Mouse (Mus musculus) adrenal gland, adult (tissue): Measurements from ENCODE around the gene Dcbld1.

Experiments used
- DNase-seq, 2 experiments: peaks; one replicate each; pipeline ENCODE4 v3.0.0; 2022 to 2023; ENCODE audit warnings: low spot score in 1 of 2; ENCODE audit not compliant: inconsistent age in 2 of 2

Gene Dcbld1

DNA sequence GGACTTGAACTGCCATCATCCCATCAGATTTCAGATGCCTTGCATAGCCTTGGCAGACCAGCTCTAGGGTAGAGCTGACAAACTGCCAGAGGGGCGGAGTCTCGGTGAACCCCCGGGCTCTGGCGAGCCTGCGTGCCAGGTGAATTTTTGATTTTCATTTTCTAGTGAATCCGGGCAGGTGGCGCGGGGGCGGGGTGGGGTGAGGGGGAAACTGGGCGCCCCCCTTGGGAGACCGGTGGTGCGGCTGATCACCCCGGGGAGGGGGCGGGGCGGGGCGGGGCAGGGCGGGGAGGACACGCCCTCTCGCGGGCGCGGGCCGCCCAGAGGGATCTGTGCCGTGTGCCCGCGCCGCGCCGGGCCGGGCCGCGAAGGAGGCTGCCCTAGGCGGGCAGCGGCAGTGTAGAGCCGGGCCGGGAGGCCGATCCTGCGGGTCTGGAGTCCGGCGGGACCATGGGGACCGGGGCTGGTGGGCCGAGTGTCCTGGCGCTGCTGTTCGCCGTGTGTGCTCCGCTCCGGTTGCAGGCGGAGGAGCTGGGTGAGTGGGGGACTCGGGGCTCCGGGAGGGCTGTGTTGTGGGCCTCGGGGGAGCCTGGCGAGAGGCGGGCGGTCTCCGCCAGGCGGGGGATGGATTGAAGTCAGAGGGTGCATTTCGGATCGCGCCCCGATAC is at the start of gene Dcbld1:
Dcbld1 (plus strand) TSS at position 319 of the 668 bp plus-strand sequence.
- DNase-seq: peak; percentile 70 to 88

DNA sequence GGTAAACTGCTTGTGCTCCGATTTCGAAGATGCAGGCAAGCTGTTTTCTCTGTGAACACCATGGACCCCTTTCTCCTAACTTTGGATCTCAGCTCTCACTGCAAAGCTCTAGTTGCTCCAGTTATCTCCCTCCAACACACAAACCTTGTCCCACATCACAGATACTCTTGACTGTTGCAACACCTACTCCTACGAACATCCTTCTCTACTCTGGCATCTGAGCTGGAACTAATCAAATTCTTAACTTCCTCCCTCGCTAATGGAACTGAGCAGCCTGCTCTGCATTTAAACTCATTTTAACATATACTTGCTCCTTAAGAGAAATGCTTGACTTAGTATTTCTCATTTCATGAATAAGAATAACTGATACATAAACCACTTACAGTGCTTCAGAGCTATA is 47.5 kb upstream of the Dcbld1 start:
- DNase-seq: no peak

DNA sequence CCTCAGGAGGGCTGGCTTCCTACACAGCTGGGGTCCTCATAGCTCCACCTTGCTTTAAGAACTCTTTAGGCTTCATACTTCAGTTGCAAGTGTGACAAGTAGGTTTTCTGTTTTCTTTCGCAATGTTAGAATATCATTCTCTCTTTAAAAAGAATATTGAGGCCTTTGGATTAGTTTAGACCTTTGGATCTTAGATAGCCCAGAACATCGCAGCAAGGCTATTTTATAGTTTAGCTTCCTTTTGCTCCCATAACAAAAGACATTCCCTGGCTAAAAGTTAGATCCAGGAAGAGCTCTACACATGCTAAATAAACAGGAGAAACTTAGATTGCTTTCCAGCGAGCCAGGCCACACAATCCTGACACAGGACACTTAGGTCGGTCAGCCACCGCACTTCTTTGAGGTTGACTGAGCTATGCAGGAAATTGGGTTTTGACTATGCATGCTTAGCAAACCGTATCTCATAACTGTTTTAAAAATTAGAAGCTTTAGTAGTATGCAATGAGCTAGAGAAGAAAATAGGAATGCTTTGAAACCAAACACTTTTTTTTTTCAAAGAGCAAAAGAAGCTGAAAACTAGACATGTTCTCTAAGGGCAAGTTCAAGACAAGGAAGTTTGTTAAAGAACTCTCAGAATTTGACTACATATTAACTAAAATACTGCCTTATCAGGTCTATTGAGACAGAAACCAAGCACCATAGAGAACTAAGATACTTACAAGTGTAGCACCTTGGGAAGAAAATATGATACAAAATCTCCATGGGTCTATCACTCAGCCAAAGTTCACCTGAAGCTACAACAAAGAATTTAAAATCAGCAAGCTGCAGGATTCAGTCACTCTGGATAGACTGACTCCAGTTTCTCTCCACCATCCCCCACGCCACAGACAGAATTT is 38.2 kb upstream of the Dcbld1 start, which contains the start of gene Ros1:
Ros1 (minus strand) TSS at position 288 of the 896 bp plus-strand sequence.
- DNase-seq: no peak

DNA sequence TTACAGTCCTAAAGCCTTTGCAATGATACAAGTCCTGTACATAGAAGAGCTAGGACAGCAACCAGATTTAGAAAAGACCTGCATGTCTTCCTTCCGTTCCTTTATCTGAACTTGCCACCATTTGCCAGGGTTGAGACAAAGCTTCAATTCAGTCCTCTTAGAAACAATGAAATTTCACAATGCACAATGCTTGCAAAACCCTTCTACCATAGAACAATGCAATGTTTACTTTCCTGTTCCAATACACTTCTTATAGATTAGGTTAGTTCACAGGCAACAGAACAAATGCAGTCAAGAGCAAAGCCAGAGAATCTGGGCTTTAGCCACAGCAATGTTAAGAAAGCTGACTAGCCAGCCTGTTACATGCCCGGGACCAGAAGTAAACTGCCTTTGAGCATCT is 29.4 kb upstream of the Dcbld1 start:
- DNase-seq: no peak

DNA sequence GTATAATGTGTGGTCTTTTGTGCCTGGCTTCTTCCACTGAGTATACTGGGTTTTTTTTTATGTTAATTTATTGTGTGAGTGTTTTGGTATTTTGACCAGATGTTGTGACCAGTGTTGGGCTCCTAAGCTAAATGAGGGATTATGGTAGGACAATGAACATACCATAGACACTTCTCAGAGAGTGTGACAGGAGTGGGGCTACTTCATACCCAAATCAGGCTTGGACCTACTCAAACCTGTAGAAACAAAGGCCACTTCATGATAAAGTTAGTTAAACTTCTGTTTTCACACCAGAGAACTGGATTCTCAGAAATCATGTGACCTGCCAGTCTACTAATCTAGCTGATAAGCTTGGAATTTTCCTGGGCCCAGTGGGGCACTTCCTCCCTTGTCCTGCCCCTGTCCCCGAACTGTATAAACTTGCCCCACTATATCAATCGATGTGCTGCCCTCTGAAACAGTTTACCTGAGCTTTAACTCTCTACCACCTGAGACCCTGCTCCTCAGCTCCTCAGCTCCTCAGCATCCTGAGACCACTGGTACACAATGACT is 18.1 kb upstream of the Dcbld1 start:
- no peak for DNase-seq

DNA sequence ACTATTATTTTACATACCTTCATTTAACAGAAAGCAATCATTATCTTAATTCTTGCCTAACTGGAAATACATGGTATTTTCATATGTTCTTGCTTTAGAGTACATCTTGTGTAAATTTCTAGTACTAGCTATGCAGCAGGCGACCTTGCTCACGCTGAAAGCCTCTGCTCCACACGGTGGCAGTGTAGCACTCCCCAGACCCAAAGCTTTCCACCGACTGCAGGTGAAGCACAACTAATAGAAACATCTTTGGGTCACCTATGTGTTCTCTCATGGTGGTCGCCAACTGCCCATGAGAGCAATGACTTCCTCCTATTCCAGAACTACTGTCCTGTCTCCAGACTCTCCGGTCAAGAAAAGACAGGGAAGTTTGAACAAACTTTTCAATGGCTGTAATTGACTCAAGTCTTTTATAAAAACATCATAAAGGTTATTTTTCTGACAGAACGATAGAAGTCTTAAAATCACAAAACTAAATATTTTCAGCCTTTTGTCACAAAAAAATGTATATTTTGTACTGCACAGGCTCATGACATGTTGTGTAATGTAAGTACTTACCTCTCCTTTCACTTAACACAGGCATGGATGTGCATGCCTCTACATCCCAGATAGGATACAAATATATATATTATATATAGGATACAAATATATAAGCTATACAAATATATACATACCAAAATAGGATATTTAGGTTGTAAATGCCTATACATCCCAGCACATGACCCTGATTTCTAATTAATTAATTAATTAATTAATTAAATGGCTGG is 16.4 kb upstream of the Dcbld1 start:
- peak; percentile 44 to 77 for DNase-seq

DNA sequence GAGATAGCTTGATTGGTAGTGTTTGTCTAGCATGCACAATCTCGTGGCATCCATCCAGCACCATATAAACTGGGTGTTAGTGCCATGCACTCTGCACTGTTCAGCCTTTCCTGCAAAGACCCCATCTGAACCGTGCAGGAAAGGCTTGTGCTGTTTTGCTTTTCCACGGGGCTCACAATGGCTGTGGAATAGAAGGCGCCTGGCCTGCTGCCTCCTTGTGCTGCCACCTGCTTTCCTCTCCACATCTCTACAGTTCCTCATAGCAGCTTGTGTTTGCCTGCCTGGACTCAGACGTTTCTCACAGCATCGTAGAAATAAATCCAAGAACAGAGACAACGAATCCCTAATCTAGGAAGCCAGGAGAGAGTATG is 15.9 kb upstream of the Dcbld1 start:
- DNase-seq: no peak

DNA sequence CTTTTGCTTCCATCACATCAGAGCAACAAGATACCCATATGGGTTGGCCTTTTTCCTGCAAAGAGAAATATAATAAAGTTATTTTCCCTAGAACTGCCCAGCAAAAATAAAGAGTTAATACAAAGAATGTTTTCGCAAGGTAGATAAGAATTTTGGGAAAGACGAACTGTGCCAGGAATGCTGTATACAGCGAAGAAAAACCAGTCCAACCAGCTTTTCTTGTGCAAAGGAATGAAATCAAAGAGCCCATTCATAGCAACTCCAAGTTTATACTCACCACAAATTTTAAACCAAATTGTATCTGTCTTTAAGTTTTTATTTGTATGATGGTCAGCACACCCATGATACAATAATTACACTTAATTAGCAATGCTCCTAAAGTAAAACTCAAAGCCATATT is 13.8 kb upstream of the Dcbld1 start:
- no peak for DNase-seq

DNA sequence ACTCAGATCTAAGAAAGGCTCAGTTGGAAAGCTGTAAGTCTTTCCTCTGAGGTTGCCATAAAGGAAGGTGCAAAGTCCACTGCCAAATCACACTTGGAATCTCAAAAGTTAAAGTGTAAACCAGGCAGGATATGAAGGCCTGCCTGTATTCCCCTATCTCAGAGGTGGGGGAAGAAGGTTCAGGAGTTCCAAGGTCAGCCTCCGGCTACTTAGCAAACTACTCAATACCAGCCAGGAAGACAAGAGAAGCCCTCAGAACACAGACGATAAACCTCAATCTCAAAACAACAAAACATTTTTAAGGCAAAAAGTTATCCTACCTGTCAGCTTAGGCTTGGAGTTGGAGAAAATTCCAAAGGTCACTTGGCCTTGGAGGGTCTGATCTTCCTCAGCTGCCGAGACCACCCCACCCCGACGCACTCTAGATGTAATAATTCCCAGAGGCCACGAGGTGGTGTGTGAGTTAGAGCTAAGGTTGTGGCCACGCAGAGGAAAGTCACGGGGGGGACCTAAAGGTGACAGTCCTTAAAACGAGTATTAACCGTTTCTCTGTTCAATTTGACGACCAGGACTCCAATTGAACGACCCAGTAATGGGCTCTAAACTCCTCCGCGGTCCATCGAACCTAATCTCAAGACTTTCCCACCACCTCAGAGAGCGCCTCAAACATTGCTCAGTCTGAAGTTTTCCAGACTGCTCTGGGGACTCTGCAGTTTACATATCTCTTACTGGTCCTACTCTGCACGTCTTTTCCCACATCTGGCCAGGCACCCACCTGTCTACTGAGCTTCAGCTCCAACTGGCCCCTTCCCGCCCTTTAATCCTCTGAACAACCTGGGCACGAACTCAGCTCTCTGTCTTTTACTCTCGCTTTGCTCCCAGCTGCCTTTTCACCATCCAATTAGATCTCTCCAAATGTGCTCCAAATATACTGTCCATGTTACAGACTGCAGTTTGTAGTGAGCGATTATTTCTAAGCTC is 933 bp upstream of the Dcbld1 start:
- DNase-seq: peak; percentile 32 to 77

DNA sequence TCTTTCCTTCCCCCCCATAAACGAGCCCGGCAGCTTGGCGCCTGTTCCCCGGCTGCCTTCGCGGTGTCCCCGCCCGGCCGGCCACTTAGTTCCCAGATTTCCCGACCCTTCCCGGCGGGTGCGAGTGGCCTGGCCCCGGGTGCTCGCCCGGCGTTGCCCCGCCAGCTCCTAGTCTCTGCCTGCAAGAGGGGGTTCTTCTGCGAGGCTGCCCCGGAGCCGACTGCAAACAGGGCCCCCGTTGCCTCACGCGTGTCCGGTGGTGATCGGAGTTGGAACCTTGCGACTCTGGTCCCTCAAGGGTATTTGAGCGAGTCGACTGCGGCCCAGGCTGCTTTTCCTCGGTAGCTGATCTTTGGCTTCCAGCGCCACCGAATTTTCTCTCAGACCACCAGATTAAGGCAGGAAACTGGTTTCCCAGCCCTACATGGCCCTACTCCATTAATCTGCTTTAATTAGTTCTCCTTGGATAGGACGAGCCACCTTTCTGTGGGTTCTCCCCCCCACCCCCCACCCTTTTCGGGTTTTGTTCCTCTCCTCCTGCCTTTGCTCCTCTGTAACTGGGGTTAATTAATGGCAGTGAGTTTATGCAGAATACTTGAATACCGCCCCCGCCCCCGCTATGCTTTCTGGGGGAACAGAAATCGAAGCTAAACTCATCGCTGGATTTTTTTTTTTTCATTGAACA is 692 bp downstream of the Dcbld1 start:
- DNase-seq: peak; percentile 48 to 85

DNA sequence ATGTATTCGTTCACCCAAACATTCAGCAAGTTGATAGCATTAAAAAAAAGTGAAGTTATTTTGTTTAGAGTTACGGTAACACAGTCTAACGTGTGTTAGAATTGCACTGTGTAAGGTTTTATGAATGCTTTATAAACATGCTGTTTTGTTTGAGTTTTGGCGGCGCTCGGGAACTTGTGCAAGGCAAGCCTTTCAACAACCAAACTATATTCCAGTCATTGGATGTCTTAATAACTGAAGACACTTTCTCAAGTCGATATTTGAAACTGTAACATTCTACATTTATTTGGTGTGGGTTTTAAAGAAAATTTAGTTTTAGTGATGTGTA is 1.2 kb downstream of the Dcbld1 start:
- peak in 1 of 2 experiments; percentile 25 for DNase-seq

DNA sequence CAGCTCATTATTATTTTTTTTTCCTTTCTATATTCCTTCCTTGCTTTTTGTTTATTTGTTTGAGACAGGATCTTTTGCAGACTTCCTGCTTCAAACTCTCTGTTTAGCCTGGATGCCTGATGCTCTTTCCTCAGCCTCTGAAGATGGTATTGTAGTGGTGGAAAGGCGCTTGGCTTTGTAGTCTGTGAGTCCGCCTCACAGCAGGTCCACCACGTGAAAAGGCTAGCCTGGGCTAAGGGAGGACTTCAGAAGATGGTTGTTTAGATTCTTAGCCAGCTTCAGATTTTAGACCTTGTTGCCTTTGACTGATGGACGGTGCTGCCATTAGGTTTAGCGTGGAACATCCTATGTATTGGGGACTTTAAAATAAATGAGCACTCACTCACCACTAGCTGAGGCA is 2.0 kb downstream of the Dcbld1 start:
- DNase-seq: no peak

DNA sequence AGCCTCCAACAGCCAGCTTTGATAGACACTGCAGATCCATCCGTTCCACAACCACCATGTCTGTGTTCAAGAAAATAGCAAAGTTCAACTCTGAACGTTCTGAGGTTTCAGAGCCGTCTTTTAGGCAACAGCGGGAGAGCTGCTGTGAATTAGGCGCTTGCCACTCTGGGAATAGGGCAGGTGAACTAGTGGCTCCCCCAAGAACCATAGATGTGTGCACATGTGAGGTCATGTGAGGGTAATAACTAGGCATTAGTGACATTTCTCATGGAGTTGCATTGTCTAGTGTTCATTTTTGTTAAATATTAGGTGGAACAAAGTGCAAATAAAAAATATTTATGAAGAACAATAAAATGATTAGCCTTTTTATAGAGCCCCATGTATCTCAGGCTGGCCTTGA is 8.6 kb downstream of the Dcbld1 start:
- no peak for DNase-seq

DNA sequence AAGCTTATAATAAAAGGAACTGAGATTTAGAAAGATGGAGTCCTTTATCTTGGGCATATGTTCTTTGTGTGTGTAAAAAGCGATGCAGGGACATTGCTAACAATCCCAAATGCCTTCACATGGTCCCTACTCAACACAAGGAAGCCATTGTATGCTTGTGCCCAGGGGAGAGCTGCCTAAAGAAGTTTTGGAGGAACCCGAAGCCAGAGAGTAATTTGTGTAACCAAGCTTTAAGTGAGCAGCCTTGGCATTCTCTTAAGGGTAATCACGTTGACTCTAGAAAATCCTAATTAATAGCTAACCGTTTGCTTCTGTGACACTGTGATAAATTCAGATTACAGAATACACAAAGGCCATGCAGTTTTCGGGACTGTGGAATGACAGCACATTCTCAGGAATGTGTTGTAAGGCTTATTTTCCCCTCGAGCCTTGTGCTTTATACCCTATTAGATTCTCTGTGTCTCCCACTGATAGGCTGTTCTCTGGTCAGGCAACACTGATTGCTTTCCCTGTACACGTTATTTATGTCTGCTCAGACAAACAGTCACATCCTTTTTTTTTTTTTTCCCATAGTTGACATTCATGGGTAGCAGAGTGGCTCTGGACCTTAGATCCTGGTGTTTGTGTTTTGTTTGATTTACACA is 9.4 kb downstream of the Dcbld1 start:
- no peak for DNase-seq

DNA sequence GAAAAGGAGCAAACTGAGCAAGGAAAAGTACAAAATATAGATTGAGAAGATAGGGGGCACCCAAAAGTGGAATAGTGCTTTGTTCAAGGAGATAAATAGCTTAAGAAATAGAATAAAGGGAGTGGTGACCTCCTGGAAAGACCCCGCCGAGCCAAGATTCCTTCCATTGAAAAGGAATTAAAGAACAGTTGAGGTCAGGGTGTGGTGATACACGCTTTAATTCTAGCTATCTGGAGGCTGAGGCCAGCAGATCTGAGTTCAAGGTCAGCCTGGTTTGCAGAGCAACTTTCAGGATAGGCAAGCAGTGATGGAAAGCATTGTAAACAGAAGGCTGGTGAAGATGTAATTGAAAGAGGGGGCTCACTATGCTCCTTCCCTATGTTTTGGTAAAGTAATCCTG is 12.8 kb downstream of the Dcbld1 start:
- DNase-seq: no peak

DNA sequence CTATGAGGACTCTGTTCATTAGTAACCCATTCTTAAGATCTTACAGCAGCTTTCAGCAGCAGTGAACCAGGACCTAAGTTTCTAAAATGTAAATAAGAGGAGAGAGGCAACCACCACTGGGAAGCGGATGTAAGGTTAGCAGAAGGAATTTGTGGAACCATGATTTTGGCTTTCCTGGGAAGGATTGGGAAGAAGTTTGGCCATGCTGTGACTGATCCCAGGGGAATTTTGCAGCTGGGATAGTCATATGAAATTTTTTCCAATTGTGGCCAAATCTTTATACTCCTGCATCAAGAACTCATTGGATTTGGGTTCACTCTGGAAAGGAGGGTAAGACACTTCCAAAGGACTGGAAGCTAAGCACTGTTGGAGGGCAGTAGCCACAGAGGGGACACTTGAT is 18.8 kb downstream of the Dcbld1 start:
- no peak for DNase-seq

DNA sequence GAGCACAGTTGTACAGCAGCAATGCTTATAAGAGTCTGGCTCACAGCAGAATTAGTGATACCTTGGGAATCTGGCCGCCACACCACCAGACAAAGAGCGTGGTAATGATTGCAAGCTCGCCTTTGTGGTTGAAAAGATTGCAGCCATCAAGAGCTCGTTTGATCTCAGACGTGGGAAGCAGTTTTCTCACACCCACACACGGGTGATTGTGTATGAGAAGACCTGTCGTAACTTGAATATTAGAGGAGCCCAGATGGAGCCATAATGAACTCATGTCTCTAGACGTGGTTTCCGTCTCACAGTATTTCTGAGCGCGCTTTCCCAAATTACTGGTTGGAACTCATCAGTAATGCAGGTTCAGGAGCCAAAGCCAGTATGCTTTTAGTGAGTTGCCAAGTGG is 20.0 kb downstream of the Dcbld1 start:
- no peak for DNase-seq

DNA sequence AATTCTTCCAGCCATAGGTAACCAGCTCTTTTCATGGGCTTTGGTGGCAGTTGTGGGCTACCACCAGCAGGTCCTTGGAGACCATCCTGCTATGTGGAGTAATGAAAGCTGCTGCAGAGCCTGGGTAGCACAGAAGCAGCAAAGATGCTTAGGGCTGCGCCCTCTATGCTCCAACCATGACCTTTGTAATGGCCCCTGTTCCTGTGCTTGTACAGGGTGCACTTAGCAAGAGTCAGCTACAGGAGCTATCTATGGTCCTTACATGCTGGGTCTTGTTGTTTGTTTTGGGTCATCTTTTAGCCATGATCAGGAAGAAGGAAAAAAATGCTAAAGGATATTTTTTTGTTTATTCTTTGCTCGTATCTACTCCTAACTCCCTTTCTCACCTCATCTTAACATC is 24.3 kb downstream of the Dcbld1 start:
- DNase-seq: no peak
